Mouse (Mus musculus) liver, embryonic 14.5 days (tissue): Measurements from ENCODE around the gene Nf1.

Source experiments
- CTCF ChIP-seq: IDR thresholded peaks from 2 replicates; pipeline ENCODE4 v1.5.1; 2016; ENCODE audit warnings: antibody characterized with exemption, low read depth, control low read depth
- EP300 ChIP-seq: IDR thresholded peaks from 2 replicates; pipeline ENCODE4 v1.6.1; 2016; ENCODE audit warnings: antibody characterized with exemption, low read depth

DNA sequence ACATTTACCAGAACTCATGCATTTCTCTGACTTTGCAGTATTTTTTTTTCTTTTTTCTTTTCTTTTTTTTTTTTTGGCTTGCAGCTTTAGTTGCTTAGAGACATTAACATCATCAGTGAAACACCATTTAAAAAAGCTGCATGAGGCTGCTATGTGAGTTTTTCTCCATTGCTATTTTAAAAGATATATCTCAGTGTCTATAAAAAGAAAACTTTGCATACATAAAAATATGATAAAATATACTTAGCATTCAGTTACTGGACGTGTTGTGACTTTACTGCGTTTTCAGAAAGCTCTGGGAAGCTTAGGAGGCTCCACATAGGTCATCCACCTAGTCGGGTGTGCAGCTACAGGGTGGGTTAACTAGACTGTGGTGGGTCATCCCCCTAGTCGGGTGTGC, 120.4 kb downstream of the Nf1 start:
- TF ChIP-seq CTCF (no peak), EP300 (no peak)
